Mouse (Mus musculus) neural tube, embryonic 11.5 days (tissue): ENCODE results near the gene Eno3. TPM values are rescaled to one million over a fixed set of nuclear protein-coding genes. Genes with fewer than 3 reads are reported as not detected.

ENCODE experiments used
- ATAC-seq: fragments of 200-750 bp; cut with Nextera tagmentation; 2 replicates; pipeline ENCODE4 v1.8.0; 2017; ENCODE audit warnings: moderate number of reproducible peaks, mild to moderate bottlenecking, moderate TSS enrichment, moderate library complexity; ENCODE audit not compliant: insufficient read depth, low FRiP score, low TSS enrichment
- DNase-seq: peaks from one replicate; pipeline ENCODE4 v3.0.0-alpha.2; 2015; ENCODE audit warnings: low spot score
- H3K27ac ChIP-seq: fragments of 300-500 bp; sonication (generic); 2 replicates; pipeline ENCODE4 v1.5.1; 2014; ENCODE audit warnings: low read depth, mild to moderate bottlenecking, low read length
- H3K27me3 ChIP-seq: fragments of 300-500 bp; sonication (generic); 2 replicates; pipeline ENCODE4 v1.6.1; 2014; ENCODE audit warnings: mild to moderate bottlenecking, low read length, mixed read lengths; ENCODE audit not compliant: control insufficient read depth, insufficient read depth
- H3K36me3 ChIP-seq: fragments of 300-500 bp; sonication (generic); 2 replicates; pipeline ENCODE4 v1.6.1; 2014; ENCODE audit warnings: mild to moderate bottlenecking, low read length, moderate library complexity, mixed read lengths; ENCODE audit not compliant: control insufficient read depth, insufficient read depth
- H3K4me1 ChIP-seq: fragments of 300-500 bp; sonication (generic); 2 replicates; pipeline ENCODE4 v1.6.1; 2014; ENCODE audit warnings: low read length, mixed read lengths; ENCODE audit not compliant: control insufficient read depth, insufficient read depth
- H3K4me2 ChIP-seq: fragments of 300-500 bp; sonication (generic); 2 replicates; pipeline ENCODE4 v1.6.1; 2014; ENCODE audit warnings: low read depth, mild to moderate bottlenecking, moderate library complexity
- H3K4me3 ChIP-seq: fragments of 300-500 bp; sonication (generic); 2 replicates; pipeline ENCODE4 v1.5.1; 2014; ENCODE audit warnings: low read depth, low read length
- H3K9ac ChIP-seq: fragments of 300-500 bp; sonication (generic); 2 replicates; pipeline ENCODE4 v1.6.1; 2014; ENCODE audit warnings: mild to moderate bottlenecking, low read length
- H3K9me3 ChIP-seq: fragments of 300-500 bp; sonication (generic); 2 replicates; pipeline ENCODE4 v1.6.1; 2016; ENCODE audit warnings: low read length; ENCODE audit not compliant: control insufficient read depth
- WGBS: fragments of 180-500 bp; shearing (Covaris S2); extraction: QIAGEN DNeasy Blood & Tissue Kit; methylation state at CpG from one replicate; pipeline ENCODE4 v1.1.7; 2014; 5-methylcytosine and 5-hydroxymethylcytosine counted together
- polyA plus RNA-seq: library from polyadenylated mRNA; unstranded; fragments of >200 nt; fragmentation: Nextera tagmentation; extraction: Ambion mirVana; gene quantifications from 2 replicates; pipeline ENCODE4 v1.2.1, GENCODE M21; 2014

The Eno3 gene
- polyA plus RNA-seq, 1 experiment from 2014 or later = 39.3 TPM

GRCm38 (mm10) chr11:70638293-70638692 is 18.7 kb upstream of the Eno3 start:
- Histone ChIP-seq H3K9me3 (no peaks in the 10 kb centered on the region), H3K9ac (no peak overlapping the region), H3K4me2 (no peak overlapping the region), H3K4me1 (no peaks in the 10 kb centered on the region), H3K36me3 (no peaks in the 10 kb centered on the region), H3K27me3 (no peaks in the 10 kb centered on the region), H3K4me3 (no peak overlapping the region), H3K27ac (no peak overlapping the region)
- 84% methylated on average over 1 of the region's 1 CpGs for WGBS
- no peak for ATAC-seq
- DNase-seq = no peak

GRCm38 (mm10) chr11:70638714-70639278 is 18.2 kb upstream of the Eno3 start, which contains the start of gene Gp1ba:
Gp1ba (plus strand) TSS chr11:70639122.
- Histone ChIP-seq H3K4me2 (no peak within 1 kb of the TSS), H3K27ac (no peak within 1 kb of the TSS), H3K9ac (no peak within 1 kb of the TSS), H3K4me3 (no peak within 1 kb of the TSS), H3K27me3 (no peaks in the 10 kb centered on the region), H3K9me3 (no peaks in the 10 kb centered on the region), H3K4me1 (no peaks in the 10 kb centered on the region), H3K36me3 (no peaks in the 10 kb centered on the region)
- 49% methylated on average over 5 of the region's 5 CpGs for WGBS
- ATAC-seq = no peak
- DNase-seq = no peak

GRCm38 (mm10) chr11:70639976-70640375 is 17.0 kb upstream of the Eno3 start:
- WGBS = 84% methylated on average over 8 of the region's 8 CpGs
- ATAC-seq = no peak
- H3K9me3 ChIP-seq = no peaks in the 10 kb centered on the region
- no peak overlapping the region for H3K4me3 ChIP-seq
- H3K4me1 ChIP-seq = no peaks in the 10 kb centered on the region
- H3K27ac ChIP-seq = no peak overlapping the region
- no peak for DNase-seq
- H3K27me3 ChIP-seq = no peaks in the 10 kb centered on the region
- H3K36me3 ChIP-seq = peaks cover 7% of the 10 kb centered on the region; the same call in 1 of the 2 replicates
- H3K9ac ChIP-seq = no peak overlapping the region
- no peak overlapping the region for H3K4me2 ChIP-seq

GRCm38 (mm10) chr11:70641241-70641640 is 15.8 kb upstream of the Eno3 start:
- H3K27me3 ChIP-seq = no peaks in the 10 kb centered on the region
- peaks cover 4% of the 10 kb centered on the region for H3K4me1 ChIP-seq
- H3K4me3 ChIP-seq = no peak overlapping the region
- no peak overlapping the region for H3K9ac ChIP-seq
- no peak overlapping the region for H3K4me2 ChIP-seq
- DNase-seq (no peak), ATAC-seq (no peak)
- peaks cover 9% of the 10 kb centered on the region; the same call in 1 of the 2 replicates for H3K36me3 ChIP-seq
- H3K9me3 ChIP-seq = no peaks in the 10 kb centered on the region
- H3K27ac ChIP-seq = no peak overlapping the region
- WGBS = 90% methylated on average over 7 of the region's 7 CpGs

GRCm38 (mm10) chr11:70643051-70643450 is 14.0 kb upstream of the Eno3 start:
- Histone ChIP-seq H3K27me3 (no peaks in the 10 kb centered on the region), H3K4me3 (no peak overlapping the region), H3K4me1 (peaks cover 9% of the 10 kb centered on the region), H3K9ac (no peak overlapping the region), H3K36me3 (peaks cover 9% of the 10 kb centered on the region; the same call in 1 of the 2 replicates), H3K4me2 (no peak overlapping the region), H3K27ac (no peak overlapping the region), H3K9me3 (no peaks in the 10 kb centered on the region)
- WGBS = 94% methylated on average over 6 of the region's 6 CpGs
- no peak for DNase-seq
- no peak for ATAC-seq

GRCm38 (mm10) chr11:70644564-70645103 is 12.4 kb upstream of the Eno3 start:
- Histone ChIP-seq H3K4me1 (peaks cover 13% of the 10 kb centered on the region), H3K27me3 (no peaks in the 10 kb centered on the region), H3K36me3 (peaks cover 10% of the 10 kb centered on the region), H3K27ac (no peak overlapping the region), H3K9ac (no peak overlapping the region), H3K4me3 (no peak overlapping the region), H3K9me3 (no peaks in the 10 kb centered on the region), H3K4me2 (no peak overlapping the region)
- ATAC-seq (no peak), DNase-seq (no peak)
- WGBS = 96% methylated on average over 8 of the region's 8 CpGs

- Histone ChIP-seq H3K36me3 (peaks cover 15% of the 10 kb centered on the region), H3K4me3 (peak overlapping the region; percentile 78), H3K4me1 (peaks cover 15% of the 10 kb centered on the region), H3K4me2 (peak overlapping the region; percentile 79), H3K27me3 (no peaks in the 10 kb centered on the region), H3K9ac (peak overlapping the region; percentile 81), H3K27ac (no peak overlapping the region), H3K9me3 (no peaks in the 10 kb centered on the region)
- WGBS = 90% methylated on average over 12 of the region's 12 CpGs
- ATAC-seq = no peak
- no peak for DNase-seq
Measured at GRCm38 (mm10) chr11:70645461-70646258, 11.3 kb upstream of the Eno3 start.

GRCm38 (mm10) chr11:70646259-70646555 is 10.8 kb upstream of the Eno3 start:
- H3K36me3 ChIP-seq = peaks cover 19% of the 10 kb centered on the region
- H3K9me3 ChIP-seq = no peaks in the 10 kb centered on the region
- peak overlapping the region; percentile 79 for H3K4me2 ChIP-seq
- H3K27ac ChIP-seq = peak overlapping the region; percentile 80; the same call in 1 of the 2 replicates
- peak overlapping the region; percentile 78 for H3K4me3 ChIP-seq
- H3K9ac ChIP-seq = peak overlapping the region; percentile 81
- DNase-seq = no peak
- WGBS = 27% methylated on average over 3 of the region's 3 CpGs
- H3K27me3 ChIP-seq = no peaks in the 10 kb centered on the region
- peaks cover 19% of the 10 kb centered on the region for H3K4me1 ChIP-seq
- ATAC-seq = no peak
